Mouse (Mus musculus) lung, postnatal 0 days (tissue): ENCODE results near the gene Padi6.

Experiments used
- CTCF ChIP-seq: IDR thresholded peaks from 2 replicates; pipeline ENCODE4 v1.5.1; 2016; ENCODE audit warnings: antibody characterized with exemption, mild to moderate bottlenecking
- EP300 ChIP-seq: IDR thresholded peaks from 2 replicates; pipeline ENCODE4 v1.6.1; 2016; ENCODE audit warnings: antibody characterized with exemption, mild to moderate bottlenecking, control low read depth

- TF ChIP-seq CTCF (no peak), EP300 (no peak)
Measured at GRCm38 (mm10) chr4:140791071-140791470, 48.6 kb upstream of the Padi6 start.
